Mouse (Mus musculus): ENCODE data around the gene Cbs. TPM values are rescaled to one million over a fixed set of nuclear protein-coding genes. Genes with fewer than 3 reads are reported as not detected.

The Cbs gene
- total RNA-seq, 2 experiments from 2014 or later = 0.59 to 1.7 TPM

DNA sequence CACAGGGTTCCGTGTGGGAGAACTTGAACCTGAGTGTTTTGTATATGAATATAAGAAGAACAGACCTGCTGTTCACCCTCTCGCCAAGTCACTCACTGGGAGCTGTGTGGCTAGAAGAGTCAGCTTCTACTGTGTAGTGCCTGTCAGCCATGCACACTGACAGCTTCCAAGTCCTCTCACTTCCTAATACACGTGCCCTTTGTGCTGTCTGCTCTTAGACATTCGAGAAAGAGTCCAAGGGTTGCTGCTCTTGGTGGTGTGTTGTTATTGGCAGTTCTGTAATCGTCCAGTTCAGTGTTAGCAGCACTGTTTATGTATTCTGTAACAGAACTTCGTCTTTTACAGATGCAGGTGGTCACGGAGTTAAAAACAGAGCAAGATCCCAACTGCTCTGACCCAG, 48.9 kb downstream of the Cbs start:
- no peak for DNase-seq

DNA sequence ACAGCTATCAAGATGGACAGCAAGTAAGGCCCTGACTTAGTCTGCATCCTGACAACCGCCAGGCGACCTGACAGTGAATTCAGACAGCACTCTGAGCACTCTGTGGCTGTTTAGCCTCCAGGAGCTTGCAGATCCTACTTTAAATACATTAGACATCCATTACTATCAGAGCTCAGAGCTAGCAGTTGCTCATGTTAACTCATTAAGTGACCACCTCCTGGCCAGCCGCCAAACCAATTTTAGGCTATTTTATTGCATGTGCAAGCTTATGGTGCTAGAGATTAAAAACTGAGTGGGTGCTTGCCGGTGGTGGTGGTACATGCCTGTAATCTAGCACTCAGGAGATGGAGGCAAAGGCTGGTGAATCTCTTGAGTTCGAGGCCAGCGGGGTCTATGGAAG, 53.3 kb downstream of the Cbs start:
- DNase-seq = no peak

DNA sequence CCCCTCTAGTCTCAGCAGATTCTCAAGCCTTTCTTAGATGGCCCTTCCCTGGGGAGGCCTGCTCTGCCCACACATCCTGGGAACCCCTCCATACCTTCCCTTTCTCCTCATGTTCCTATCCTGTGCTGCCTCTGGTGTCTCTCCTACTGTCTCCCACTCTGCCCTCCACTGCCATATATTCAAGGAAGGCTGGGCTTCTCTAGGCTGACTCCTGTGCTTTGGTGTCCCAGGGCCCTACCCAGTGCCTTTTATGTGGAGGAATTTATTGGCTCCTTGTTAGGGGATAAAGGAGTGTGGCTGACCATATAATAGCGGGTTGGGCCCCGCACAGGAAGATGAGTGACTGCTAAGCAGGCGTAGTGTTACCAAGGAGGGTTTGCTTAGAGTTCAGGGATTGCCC, 53.9 kb downstream of the Cbs start:
- DNase-seq = no peak

DNA sequence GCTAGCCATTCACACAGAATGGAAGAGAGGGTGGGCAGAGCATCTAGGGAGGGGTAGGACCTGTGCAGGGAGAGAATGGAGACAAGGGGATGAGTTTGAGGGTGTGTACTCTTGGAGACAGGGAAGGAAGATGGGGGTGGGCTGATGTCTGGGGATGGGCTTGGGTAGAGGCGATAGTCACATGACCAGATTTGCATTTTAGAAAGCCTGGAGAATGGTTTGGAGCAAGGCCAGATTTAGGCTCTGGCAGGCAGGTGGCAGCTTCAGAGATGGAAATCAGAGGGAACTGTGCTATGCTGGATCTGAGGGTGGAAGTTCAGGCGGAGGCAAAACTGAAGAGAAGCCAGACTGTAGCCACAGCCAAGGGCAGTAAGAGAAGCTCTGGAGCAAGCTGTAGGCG, 56.7 kb downstream of the Cbs start:
- DNase-seq = no peak

DNA sequence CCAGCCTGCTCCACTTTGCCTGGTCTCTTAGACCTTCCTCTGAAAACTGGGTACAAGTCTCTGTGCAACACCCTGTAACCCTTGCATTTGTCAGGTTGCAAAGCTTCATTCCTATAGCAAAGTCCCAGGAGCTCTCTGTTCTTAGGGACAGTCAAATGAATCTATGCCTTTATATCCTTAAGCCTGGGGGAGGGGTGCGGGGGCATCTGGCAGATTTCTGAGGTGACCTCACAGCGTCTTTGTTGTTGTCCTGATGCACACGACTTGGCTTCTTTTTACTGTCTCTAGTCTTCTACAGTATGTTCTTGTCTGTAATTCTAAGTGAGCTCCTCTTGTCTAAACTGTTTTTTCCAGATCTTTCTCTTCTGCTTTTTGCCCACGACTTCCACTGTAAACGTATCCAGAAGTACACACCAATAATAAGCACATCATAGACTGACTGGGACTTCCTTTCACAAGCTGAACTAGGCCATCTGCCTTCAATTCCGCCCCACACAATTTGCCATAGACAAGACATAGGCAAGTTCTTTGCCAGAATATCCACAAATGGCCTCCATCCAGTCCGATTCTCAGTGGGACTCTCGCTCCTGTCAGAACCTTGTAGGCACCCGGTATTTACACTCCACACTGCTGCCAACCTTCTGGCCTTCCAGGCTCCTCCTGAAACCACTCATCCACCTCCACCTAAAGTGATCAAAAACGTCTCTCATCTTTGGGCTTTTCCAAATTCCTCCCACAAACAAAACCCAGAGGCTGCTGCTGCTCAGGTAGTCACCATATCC, 60.5 kb downstream of the Cbs start:
- DNase-seq = no peak

DNA sequence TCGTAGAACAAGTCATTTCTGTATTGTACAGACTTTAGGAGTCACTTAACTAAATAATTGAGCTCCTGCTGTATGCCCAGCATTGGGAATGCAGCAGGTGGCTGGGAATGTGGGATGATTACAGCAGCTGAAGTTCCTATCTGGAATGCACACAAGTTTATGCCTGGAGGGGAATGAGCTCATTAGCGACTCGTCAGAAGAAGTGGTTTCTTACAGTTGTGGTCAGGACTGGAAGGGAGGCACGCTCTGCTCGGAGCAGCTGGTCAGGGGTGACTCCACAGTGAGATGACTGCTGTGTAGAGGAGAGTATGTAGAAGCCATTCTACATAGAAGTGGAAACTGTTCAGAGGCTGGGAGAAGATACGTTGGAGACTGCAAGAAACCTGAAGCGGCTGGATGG, 62.4 kb downstream of the Cbs start:
- DNase-seq = no peak

DNA sequence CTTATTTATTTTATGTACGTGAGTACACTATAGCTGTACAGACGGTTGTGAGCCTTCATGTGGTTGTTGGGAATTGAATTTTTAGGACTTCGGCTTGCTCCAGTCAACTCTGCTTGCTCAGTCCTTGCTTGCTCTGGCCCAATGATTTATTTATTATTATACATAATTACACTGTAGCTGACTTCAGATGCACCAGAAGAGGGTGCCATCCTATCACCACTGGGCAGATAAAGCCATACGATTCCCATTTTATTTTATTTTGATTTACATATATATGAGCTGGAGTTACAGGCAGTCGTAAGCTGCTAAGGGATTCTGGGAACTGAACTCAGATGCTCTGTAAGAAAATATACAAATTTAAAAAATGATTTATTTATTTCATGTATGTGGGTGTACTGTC, 65.3 kb downstream of the Cbs start:
- no peak for DNase-seq

DNA sequence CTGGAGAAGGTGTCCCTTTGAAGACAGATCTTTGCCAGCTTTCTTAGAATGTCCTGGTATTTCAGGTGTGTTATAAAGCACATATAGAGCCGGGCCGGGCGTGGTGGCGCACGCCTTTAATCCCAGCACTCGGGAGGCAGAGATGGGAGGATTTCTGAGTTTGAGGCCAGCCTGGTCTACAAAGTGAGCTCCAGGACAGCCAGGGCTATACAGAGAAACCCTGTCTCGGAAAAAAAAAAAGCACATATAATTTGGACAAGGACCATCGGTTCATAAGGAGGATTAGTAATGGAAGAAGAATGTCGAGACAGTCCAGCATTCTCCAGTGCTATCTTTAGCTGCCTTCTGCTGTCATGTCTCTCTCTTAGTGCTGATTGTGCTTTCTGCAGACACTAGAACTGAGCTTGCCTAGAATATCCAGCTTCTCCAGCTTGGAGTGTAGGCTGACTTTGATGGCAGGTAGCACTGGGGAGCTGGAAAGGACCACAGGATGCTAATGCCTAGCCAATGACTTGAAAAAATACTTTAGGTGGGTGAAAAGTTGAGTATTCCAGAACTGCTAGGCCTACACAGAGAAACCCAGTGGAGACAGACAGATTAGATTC, 66.6 kb downstream of the Cbs start:
- no peak for DNase-seq

DNA sequence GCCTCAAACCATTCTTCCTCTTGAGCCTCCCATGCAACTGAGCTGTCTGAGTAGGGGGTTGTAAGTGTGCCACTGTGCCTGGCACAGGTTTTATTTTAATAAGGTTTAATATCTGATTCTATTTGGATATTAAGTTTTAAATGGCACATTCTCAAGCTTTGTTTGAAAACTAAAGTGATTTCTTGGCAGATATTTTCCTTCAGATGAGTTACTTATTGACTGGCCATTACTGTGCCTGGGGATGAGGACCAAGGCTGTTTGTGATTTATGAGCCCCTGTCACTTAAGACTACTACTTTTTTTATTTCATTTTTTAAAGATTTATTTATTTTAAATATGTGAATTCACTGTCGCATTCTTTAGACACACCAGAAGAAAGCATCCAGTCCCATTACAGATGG, 67.3 kb downstream of the Cbs start:
- DNase-seq = no peak

DNA sequence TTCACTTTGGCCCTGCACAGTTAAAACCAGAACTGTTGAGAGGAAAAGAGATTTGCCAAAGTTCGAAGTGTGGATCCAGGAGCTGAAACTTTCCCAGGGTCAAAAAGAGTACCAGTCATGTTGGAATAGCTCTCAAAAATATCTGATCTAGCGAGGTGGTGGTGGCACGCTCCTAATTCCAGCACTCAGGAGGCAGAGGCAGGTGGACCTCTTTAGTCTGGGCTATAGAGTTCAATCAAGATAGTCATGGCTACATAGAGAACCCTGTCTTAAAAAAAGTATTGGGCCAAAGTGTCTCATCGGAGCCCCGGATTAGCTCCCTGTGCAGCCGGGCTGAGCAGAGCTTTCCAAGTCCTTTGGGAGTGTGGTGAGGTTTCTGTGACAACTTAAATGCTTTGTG, 70.8 kb downstream of the Cbs start:
- no peak for DNase-seq

DNA sequence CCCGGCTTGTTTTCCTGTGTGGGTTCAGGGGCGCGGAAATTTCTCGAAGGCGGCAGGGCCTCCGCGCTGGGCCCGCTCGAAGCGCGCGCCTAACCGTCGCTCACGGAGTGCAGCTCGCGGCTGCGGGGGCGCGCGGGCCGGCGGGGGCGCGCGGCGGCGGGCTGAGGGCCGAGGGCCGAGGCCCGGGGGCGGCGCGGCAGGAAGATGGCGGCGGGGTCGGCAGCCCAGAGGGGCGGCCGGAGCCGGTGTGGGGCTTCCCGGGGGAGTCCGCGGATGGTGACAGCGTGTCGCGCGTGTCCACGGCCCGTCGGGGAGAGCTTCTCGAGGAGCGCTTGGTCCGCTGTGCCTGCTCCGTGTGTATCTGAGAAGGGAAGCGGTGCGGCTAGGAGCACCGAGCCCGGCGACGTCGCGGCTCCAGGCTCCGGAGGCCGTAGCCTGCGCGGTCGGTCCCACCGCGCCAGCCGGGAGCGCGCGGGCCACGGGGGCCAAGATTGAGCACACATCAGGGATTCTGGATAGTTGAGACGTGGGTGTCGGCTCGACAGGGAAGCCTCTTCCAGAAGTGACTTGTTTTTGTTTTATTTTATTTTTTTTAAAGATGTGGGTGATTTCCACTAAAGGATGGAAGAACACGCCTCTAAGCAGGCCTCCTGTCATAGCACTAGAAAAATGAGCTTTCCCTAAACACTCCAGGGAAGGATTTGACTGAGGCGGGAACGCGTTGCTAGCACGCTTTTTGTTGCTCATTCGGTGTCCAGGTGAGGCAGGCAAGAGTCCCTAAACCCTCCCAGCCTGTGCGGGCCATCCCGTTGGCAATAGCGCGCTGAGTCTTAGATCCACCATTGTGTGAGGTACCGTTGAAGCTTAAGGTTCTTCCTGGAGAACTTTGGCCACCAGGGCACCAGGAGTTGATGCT, 71.6 kb downstream of the Cbs start:
- DNase-seq = peak; percentile 65

DNA sequence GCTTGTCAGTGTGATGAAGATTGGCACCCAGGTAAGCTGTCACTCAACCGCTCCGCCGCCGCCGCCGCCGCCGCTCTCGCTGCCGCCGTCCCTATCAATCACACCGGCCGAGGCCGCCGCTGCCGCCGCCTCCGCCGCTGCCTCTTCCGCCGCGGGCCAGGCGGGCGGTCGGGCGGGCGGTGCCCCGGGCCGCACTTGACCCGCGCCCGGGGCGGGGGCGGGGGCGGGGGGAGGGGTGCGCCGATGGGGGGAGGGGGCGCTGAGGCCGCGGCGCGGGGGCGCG, 72.2 kb downstream of the Cbs start:
- no peak for DNase-seq

DNA sequence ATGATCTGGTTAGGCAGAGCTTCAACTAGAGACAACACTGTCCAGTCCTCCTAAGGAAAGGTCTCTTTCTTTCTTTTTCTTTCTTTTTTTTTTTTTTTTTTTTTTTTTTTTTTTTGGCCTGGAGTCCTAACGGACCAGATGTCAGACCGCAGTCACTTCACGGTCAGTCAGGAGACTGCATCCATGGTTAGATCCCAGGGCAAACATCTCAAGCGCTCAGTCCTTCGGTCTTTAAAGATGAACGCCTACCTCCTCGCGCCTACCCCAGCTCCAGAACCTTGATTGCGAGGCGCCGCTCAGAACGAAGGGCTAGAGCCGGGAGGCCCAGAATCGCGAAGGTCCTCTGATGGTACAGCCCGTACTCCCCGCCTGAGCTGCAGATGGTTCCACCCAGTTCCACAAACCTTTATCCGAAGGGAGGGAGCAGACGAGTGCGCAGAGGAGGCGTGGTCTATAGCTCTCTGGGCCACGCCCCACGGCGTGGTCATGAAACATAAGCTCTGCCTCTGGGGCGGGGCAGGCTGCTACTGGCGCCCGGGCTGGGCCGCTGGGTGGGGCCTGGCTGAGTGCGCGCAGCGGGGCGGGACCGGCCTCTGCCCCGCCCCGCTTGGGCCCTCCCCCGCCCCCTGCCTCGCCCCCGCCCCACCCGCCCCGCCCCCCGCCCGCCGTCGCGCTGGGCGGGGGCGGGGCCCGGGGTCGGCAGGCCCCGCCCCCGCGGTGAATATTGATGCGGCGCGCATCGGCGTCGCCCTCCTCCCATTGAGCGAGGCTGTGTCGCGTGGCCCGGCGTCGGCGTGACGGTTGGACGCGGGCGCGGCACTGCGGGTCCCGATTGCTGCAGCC, 72.8 kb downstream of the Cbs start, which contains the start of gene Pknox1:
Gene Pknox1, plus strand, starts transcription at position 720 of the 843 bp plus-strand sequence.
- DNase-seq = peak; percentile 98

DNA sequence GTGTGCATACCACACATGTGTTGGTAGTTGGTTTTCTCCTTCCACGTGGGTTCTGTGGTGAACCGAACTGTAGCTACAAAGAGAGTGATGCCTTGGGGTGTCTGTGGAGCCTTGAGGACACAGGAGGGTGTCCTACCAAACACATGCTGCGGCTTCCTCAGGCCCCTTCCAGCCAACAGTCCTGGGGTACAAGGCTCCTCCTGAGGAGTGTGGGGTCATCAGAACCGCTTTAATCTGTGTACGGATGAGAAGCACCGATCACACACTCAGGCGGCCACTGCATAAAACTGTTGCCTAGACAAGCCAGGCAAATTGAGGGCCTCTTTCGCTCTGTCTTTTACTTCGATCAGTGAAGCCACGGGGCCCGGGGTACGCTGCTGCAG, 73.4 kb downstream of the Cbs start:
- no peak for DNase-seq

DNA sequence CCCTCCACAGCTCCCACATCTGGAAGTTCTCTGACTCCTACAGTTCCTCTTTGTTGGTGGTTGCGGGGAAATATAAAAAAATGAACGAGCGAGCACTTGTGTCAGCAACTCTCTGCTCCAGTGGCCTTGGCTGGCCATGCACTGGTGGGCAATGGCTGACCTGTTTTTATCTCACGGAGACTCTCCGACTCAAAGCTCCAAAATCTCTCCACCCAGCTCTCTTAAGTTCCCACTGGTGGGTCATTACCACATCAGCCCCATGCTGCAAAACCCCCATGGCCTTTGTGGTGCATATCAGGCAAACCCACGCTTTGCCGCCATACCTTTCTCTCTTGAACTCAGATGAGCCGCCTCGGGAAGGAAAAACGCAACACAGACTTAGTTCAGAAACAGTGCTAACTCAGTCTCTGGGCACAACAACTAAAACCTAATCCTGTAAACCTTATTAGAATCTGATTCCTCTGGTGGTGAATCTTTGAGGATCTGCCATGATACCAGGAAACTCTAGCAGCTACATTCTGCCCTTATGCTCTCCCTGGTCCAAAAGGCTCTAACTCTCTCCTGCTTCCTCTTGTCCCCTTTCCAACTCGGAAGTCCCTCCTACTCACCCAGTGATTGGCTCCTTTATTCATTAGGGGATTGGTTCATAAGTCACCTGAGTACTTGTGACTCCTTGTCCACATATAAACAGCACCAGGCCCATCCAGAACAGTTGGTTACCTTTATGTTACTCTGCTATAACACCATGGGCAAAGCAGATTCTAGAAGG, 77.8 kb downstream of the Cbs start:
- DNase-seq = no peak

Small RNA genes within 50 kb of the gene (microRNA-seq; reads per million reads assigned to microRNA genes)
- 0 reads per million in 2 experiments for gene Gm24970 (ENCODE audit: borderline replicate concordance in 2 of 2)

Other genes with a start within 250 kb of the Cbs start
- 1 to 10 TPM; 5.1 to 6.7 TPM for gene Wdr4, start 117.3 kb downstream of the Cbs start, total RNA-seq (2021)
- gene Ndufv3, start 117.1 kb downstream of the Cbs start, total RNA-seq (2021) = 100 to 1,000 TPM; 458 to 461 TPM
- gene Pknox1, start 72.5 kb downstream of the Cbs start, total RNA-seq (2021) = 1 to 10 TPM; 5.9 to 7.0 TPM
- gene U2af1, start 21.7 kb upstream of the Cbs start, total RNA-seq (2021) = 10 to 100 TPM; 57.1 to 65.9 TPM
- not detected for gene Cryaa, start 40.6 kb upstream of the Cbs start, total RNA-seq (2021)
- gene Sik1, start 218.6 kb upstream of the Cbs start, total RNA-seq (2021) = 10 to 100 TPM; 17.2 to 19.6 TPM